Mouse (Mus musculus) left cerebral cortex, postnatal 14 days (tissue): Measurements from ENCODE around the gene Pik3r1. TPM values are rescaled to one million over a fixed set of nuclear protein-coding genes. Genes with fewer than 3 reads are reported as not detected.

Experiments
- DNase-seq, 2 experiments: peaks; one replicate each; pipeline ENCODE4 v3.0.0; 2021 to 2022; ENCODE audit warnings: low spot score in 2 of 2, mixed read lengths in 1 of 2
- intact Hi-C: fragments of 180-260 bp; cut with DNase I; formaldehyde crosslinking; loops from one replicate; pipeline ENCODE4 v1.15.1; 2025
- total RNA-seq, 2 experiments: library from RNA; stranded (reverse); gene quantifications; 2 replicates each; pipeline ENCODE4 v1.2.3; 2021

Gene Pik3r1
- total RNA-seq, 2 experiments from 2014 or later, result 145 to 173 TPM

DNA sequence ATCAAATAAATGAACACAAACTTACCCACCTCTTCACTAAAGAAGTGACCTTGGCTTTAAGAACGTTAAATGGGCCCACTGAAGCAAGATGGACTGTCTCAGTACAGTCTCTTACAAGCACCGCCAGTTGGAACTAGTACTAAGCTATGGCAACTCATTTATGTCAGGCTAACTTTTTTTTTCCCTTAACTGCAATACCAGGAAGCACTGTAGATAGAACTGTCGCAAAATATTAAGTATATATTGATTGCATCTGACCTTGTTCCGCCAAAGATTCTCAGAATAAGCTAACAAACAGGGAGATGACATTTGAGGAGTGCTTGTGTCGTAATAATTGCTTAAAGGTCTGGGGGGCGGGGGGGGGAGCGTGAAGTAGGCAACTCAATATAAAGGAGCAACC, 49.3 kb downstream of the Pik3r1 start:
- intact Hi-C loops, result loop anchor here (5.0 kb wide), 1 partner anchor 871 kb away; no protein-coding TSS in a partner anchor
- DNase-seq, result no peak

DNA sequence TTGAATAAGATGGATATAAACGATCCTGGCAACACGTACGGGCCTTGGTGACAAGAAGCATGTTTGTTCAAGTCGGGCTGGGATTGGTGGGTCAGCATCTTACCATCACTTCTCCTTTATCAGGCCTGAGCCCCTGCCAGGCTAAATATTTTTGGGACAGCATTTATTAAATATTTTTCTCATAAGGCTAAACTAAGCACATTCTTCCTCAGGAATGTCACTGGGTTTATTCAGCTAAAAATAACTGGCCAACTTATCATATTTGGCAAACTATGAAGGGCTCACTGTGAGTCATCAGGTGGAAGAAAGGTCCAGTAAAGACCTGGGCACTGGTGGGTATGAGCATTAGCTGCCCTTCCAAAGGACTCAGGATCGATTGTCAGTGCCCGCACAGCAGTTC, 50.2 kb downstream of the Pik3r1 start:
- intact Hi-C loops, result loop anchor here (5.0 kb wide), 1 partner anchor 871 kb away; no protein-coding TSS in a partner anchor

DNA sequence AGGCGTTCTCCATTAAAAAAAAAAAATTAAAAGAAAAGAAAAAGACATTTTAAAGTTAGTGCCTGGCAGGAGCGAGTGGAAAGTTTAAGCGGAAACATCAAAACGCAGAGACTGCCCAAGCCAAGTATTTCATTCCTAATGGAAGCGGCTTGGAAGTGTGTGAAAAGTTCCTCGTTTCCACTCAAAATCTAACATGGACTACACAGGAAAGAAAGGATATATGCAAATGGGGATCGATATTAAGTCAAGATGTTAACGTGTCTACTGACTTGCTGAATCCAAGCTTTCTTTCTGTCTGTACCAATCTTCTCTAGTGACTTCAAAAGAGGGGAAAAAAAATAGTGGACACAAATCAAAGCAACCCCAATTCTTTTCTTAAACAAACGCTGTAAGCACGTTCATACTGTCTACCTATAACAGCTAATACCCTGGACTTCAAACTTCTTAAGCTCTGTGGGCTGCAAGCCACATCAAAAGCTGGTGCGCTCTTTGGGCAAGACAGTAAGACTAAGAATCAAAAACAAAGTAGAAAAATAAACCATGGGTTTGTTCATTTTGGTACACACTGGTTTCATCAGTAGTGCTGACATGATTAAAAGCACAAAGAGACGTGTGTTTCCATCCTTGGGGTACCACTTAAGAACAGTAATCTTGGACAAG, 54.5 kb downstream of the Pik3r1 start:
- intact Hi-C loops, result no loop called here
- DNase-seq, result no peak

More for the DNA sequence above, 50.2 kb downstream of the Pik3r1 start:
- no peak for DNase-seq

DNA sequence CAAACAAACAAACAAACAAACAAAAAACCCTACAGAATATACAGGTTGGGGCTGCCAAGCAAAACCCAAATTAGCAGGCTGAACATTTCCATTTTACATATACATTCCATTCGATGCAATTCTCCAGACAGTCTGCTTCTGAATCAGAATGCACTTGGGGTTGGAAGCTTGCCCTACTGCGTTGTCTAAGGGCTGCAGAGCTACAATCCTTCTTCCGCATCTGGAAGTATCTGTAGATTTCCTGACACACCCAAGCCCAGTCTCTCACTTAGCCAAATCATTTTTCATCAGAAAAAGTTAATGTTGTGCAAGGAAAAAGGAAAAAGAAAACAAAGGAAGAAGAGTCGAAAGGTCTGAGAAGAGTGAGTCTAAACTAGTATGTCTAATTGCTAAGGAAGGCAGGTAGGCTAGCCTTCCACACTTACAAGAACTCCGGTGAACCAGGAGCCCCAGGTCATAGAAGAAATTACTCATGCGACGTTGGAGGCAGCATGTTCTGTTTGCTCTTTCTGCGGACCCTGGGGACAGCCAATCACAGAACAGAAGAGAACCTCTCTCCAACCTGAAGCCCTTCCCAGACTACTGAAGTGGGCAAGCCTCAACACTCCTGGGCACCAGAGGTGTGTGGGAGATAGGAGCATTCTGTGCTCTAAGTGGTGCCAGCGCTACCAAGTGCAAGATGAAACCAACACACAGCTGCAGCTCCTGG, 55.1 kb downstream of the Pik3r1 start:
- intact Hi-C loops, result no loop called here
- no peak for DNase-seq

DNA sequence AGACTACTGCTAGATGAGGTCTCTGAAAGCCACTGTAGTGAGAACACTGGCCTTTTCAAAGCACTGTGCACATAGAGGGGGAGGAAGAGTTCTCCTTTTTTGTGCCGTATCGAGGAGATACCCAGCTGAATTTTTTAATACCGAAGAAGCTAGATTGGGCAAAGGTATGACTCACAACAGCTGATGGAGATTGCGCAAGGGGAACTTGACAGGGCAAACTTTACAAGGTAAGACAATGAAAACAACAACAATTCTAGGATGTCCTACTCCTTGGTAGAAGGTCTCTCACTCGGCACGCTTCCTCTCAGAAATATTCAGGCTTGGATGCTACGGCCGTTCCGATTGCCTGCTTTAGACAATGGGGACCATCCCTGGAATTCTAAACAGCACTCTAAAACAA, 55.9 kb downstream of the Pik3r1 start:
- intact Hi-C loops, result no loop called here
- DNase-seq, result no peak

DNA sequence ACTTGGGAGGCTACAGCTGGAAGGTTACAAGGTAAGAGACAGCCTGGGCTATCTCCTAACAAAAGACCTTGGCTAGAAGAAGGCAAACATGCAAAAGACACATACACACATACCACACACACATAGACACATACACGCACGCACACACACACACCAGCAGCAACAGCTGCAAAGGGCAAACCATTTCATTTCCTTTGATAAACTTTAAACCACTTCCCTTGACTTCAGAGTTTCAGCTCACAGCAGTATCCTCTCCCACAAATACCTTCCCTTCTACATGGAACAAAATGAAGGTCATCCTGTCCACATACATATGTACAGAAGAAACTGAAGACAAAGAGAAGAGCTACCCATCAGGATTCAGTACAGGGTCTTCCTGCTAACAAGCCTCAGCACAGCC, 56.7 kb downstream of the Pik3r1 start:
- intact Hi-C loops, result no loop called here
- DNase-seq, result no peak

DNA sequence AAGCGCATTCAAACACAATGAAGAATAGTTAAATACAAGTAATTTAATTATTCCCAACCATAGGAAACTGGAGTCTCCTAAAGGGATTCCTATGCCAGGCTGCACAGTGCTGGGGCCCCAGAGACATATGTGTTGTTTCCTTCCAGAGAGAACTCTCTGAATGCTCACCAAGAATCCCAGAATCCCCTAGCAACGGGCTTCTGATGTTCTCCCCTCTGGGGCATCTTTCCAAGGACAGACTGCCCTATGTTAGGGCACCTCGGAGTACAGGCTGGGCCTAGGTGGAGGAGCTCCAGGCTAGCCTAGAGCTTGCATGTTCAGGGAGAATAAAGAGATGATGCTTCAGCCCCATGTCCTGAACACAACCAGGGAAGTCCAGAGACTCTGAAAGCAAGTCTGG, 58.2 kb downstream of the Pik3r1 start:
- intact Hi-C loops, result no loop called here
- DNase-seq, result no peak

DNA sequence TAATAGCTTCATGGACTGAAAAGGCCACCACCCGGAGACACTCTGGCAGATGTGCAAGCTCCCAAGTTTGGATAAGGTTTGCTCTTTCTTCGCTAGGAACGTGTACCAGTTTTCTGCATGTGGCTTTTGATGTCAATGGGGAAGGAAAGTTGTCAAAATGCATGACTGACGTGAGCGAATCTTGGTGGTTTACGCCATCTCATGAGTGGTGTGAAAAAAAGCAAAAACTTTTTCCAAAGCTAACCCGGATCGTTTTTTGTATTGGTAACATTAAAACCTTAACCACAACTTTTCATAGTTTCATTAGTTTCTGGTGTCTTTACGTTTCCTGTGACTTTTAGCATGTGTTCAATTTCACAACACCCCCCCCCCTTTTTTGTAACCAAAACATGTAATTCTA, 60.8 kb downstream of the Pik3r1 start:
- intact Hi-C loops, result no loop called here
- DNase-seq, result no peak

DNA sequence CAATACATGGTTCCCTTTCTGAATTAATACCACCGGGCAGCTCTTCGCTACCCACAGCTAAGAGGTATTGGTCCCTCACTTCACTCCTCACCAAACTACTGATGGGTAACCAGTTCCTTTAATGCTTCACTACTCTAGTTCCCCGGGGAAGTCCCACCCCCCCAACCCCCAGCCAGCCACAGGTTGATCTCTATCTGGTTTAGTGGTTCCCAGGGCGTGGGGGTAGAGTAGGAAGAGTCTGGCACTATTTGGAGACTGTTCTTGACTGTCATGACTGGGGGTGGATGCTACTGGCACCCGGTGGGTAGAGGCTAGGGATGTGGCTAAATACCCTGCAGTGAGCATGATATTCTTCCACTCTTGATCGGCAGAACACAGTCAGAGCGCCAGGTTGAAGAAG, 61.6 kb downstream of the Pik3r1 start:
- DNase-seq, result no peak
- intact Hi-C loops, result no loop called here

DNA sequence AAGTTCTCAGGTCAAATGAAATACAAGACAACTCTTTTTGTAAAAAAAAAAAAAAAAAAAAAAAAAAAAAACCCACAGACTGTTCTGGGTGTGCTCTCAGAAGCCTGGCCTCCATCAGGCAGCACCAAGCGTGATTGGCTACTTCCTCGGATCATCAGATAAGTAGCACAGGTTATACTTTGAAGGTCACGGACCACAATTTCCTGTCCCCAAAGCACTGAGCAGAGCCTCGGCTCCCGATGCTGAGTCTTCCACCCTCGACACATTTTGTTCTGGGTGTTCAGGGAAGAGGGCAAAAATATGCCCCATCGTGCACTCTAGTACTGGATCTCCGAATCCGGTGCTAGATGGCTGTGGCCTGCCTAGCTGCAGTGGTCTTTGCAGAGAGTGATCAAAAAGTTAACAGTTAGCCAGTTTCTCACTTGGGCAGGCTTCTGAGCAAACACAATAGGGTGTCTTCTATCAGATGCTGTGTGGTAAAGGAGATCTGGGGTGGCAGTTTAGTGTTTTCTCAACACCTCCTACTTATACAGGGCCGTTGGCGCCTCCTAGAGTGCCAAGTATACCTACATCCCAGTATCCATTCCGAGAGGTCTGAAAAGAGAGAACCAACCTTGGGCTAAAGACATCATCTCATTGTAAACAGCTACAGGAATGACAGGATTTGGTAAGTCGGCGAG, 65.8 kb downstream of the Pik3r1 start:
- DNase-seq, result no peak
- intact Hi-C loops, result no loop called here

DNA sequence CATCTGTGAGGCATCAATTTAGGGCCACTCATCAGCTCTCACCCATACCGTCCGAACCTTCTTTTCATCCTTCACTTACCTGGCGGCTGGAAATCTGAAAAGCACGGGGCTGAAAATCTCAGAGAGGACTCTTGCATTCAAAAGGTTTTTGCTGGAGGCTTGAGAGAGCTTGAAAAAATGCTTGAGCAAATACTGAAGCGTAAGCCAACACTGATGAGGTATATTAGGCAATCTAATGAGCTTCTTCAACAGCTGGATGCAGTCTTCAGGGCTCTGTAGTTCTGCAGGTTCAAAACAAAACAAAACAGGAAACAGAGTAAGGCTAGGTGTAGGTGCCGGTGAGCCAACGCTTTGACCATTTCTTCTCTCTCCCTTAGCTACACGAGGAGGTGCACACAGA, 66.4 kb downstream of the Pik3r1 start:
- no peak for DNase-seq
- intact Hi-C loops, result no loop called here

DNA sequence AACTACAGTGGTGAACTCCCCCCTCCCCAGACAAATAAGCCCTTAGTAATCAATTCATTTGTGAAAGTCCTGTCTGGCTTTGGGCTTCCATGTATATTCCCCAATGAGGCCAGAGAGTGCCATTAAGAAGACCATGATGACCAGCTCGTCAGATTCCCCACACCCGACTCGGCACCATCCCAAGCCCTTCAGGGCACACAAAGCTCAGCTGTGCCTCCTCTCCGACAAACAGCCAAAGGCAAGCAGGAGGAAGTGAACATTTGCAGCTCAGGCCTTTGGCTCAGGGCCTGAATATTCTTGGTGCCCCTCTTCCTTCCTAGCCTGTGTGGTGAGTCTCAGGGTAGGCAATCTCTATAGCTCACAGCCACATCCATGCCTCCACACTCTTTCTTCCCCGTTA, 68.3 kb downstream of the Pik3r1 start:
- DNase-seq, result no peak
- intact Hi-C loops, result loop anchor here (5.0 kb wide), 2 partner anchors 757 to 852 kb away; no protein-coding TSS in a partner anchor

DNA sequence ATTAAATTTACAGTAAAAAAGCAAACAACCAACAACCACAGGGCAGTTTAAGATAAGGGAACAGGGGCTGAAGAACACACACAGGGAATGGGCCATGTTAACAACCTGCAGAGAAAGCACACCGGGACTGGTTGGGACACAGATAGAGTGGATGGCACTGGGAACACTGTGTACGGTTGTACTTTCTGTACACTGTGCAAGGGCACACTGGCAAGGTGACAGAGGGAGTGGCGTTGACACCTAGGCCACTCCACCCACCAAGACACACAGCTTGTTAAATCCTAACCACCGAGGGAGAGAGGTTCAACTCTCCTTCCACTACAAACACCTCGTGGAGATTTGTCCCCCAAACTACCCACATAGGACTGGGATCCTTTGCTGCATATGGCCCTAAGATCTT, 70.1 kb downstream of the Pik3r1 start:
- no peak for DNase-seq
- intact Hi-C loops, result loop anchor here (5.0 kb wide), 2 partner anchors 756 to 851 kb away; no protein-coding TSS in a partner anchor

DNA sequence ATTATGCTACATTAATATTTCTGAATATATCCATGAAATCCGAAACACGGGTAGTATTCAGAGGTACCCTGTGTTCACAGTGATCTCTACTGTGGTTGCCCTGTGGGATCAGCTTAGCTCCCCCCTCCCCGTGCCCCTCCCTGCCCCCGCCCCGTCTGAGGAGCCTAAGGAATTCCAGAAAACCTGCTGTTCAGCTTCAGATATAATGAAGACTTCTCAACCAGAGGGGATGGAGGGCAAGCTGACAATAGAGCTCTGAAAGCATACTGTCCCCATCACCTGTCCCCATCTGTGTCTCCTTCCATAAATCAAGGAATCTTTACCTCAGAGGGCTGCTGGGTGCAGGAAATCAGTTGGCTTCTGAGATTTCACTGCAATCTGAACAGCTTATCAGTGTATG, 70.6 kb downstream of the Pik3r1 start:
- intact Hi-C loops, result loop anchor here (5.0 kb wide), 2 partner anchors 755 to 850 kb away; no protein-coding TSS in a partner anchor

DNA sequence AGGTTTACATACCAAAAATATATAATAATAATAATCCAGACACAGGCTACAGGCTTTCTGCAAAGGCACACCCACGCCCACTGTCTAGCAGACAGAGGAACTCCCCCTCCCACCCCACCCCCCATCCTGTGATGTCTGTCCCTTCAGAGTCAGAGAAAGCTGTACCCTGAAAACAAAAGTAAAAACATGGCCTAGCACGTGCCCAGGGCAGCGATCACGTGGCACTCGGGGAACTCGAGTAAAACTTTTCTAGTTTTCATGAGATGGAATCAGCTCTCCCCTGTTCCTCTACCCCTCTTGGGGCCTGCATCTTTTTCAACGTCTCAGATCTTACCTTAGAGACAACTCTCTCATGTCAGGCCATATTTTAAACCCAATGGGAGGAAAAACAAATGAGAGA, 71.2 kb downstream of the Pik3r1 start:
- intact Hi-C loops, result loop anchor here (5.0 kb wide), 2 partner anchors 755 to 850 kb away; no protein-coding TSS in a partner anchor

More for the DNA sequence above, 70.6 kb downstream of the Pik3r1 start:
- no peak for DNase-seq

DNA sequence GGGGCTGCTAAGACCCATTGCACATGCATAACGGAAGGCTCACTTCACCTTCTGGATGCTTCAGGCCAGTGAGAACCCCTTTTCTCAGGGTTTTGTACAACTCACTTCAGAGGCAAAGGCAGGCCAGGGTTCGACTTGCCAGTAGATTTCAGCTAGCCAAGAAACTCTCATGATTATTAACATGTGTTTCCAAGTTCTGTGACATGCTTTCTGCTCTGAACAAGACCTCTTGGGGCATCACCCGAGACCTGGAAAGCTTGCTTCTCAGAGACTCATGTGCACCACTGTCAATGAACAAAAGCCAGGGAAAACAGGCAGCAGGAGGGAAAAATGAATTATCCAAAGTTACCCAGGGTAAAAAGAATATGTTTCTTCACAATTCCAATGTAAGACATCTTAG, 71.7 kb downstream of the Pik3r1 start:
- no peak for DNase-seq
- intact Hi-C loops, result loop anchor here (5.0 kb wide), 2 partner anchors 754 to 849 kb away; no protein-coding TSS in a partner anchor

More for the DNA sequence above, 71.2 kb downstream of the Pik3r1 start:
- no peak for DNase-seq

DNA sequence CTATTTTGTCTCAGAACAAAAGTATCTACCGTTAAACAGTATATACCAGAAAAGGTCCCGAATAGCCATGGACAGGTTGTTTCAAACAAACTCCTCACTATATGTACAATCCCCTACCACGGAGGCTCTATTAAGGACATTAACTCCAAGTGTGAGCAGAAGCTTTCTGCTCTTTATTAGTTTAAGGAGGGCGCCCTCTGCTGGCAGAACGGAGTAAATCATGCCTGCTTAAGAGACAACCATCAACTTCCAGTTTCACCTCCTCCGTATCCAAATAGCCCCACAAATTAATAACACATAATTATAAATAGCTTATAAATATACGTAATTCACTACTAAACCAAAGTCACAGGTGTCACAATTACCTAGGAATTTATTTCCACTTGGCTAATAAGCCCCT, 72.1 kb downstream of the Pik3r1 start:
- intact Hi-C loops, result loop anchor here (2.0 to 5.0 kb wide), 4 partner anchors 185 to 849 kb away; no protein-coding TSS in a partner anchor
- DNase-seq, result peak; percentile 91 to 94

DNA sequence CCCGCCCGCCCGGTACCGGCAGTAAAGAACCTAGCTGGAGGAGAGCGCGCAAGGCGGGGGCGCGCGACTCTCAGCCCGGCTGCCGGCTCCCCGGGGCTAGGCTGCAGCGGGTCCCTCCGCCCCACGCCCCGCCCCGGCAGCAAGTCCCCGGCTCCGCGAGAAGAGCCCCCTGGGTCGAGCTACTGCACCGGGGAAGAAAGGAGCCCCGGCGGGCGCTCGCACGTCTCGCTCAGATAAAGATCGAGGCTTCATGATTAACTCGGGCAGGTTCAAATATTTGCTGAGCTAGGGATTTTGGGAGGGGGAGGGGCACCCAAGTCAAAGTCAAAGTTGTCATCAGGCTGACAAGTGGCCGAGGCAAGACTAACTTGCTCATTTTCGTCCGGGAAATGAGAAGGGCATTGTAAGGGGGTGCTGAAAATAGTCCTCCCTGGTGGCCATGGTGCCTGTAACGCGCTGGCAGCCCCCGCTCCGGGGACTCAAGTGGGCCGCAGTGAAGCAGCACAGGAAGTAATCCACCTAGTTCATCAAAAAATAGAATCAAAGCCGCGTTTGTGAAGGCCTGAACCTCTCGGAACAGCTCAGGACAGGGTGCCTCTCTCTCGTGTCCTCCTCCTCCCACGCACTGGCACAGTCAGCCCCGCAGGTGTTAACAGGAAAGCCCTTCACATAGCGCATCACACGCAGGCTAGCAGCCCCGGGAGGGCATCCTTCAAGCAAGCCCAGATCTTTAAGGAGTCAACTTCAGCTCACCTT, 73.3 kb downstream of the Pik3r1 start:
- peak; percentile 64 to 65 for DNase-seq
- intact Hi-C loops, result loop anchor here (2.0 to 5.0 kb wide), 6 partner anchors 184 to 847 kb away; no protein-coding TSS in a partner anchor

DNA sequence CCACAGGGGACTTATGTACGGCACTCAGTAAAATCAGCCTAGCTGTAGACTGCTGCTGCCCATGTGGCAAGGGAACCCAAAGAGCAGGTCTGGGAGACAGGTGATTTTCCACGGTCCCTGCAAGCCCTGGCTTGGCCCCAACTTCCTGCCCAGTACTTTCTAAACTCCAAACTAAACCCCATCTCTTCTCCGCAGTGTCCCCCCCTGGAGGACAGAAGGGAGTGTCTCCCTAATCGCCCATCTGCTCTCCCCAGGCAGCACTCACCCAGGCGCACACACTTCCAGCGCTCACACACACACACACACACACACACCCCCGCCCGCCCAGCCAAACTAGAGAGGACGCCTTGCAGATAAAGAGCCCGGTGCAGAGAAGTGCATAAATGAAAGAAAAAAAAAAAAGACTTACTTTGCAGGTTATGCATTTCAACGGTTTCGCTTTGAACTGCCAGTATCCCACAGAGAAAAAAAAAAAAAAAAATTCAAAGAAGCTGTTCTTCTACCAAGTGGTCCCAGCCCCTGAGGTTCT, 74.0 kb downstream of the Pik3r1 start:
- intact Hi-C loops, result loop anchor here (2.0 to 5.0 kb wide), 4 partner anchors 183 to 801 kb away; no protein-coding TSS in a partner anchor
- peak; percentile 71 to 84 for DNase-seq
